Mouse (Mus musculus) liver, embryonic 15.5 days (tissue): ENCODE data around the gene Armh3. TPM values are rescaled to one million over a fixed set of nuclear protein-coding genes. Genes with fewer than 3 reads are reported as not detected.

Experiments used
- ATAC-seq: fragments of 200-750 bp; cut with Nextera tagmentation; 2 replicates; pipeline ENCODE4 v1.8.0; 2017; ENCODE audit warnings: moderate number of reproducible peaks, mild to moderate bottlenecking, moderate library complexity; ENCODE audit not compliant: insufficient read depth
- H3K27ac ChIP-seq: fragments of 300-500 bp; sonication (generic); replicated peaks from 2 replicates; pipeline ENCODE4 v1.5.1; 2015; ENCODE audit warnings: mild to moderate bottlenecking, inconsistent platforms
- H3K27me3 ChIP-seq: fragments of 300-500 bp; sonication (generic); 2 replicates; pipeline ENCODE4 v1.6.1; 2015; ENCODE audit warnings: mild to moderate bottlenecking, inconsistent platforms
- H3K36me3 ChIP-seq: fragments of 300-500 bp; sonication (generic); replicated peaks from 2 replicates; pipeline ENCODE4 v1.6.1; 2015; ENCODE audit warnings: moderate library complexity, mild to moderate bottlenecking, inconsistent platforms
- H3K4me1 ChIP-seq: fragments of 300-500 bp; sonication (generic); replicated peaks from 2 replicates; pipeline ENCODE4 v1.6.1; 2015; ENCODE audit warnings: inconsistent platforms
- H3K4me2 ChIP-seq: fragments of 300-500 bp; sonication (generic); 2 replicates; pipeline ENCODE4 v1.6.1; 2015; ENCODE audit warnings: moderate library complexity, mild to moderate bottlenecking, inconsistent platforms
- H3K4me3 ChIP-seq: fragments of 300-500 bp; sonication (generic); replicated peaks from 2 replicates; pipeline ENCODE4 v1.5.1; 2015; ENCODE audit warnings: mild to moderate bottlenecking, inconsistent platforms
- H3K9ac ChIP-seq: fragments of 300-500 bp; sonication (generic); 2 replicates; pipeline ENCODE4 v1.6.1; 2015; ENCODE audit warnings: moderate library complexity, mild to moderate bottlenecking, inconsistent platforms
- H3K9me3 ChIP-seq: fragments of 300-500 bp; sonication (generic); replicated peaks from 2 replicates; pipeline ENCODE4 v1.6.1; 2016; ENCODE audit warnings: inconsistent platforms
- WGBS: fragments of 180-500 bp; shearing (Covaris S2); methylation state at CpG from one replicate; pipeline ENCODE4 v1.1.7; 2015; ENCODE audit warnings: mixed read lengths; ENCODE audit not compliant: insufficient replicate concordance; 5-methylcytosine and 5-hydroxymethylcytosine counted together
- polyA plus RNA-seq: library from polyadenylated mRNA; unstranded; fragments of >200 nt; fragmentation: Nextera tagmentation; extraction: Ambion mirVana; gene quantifications from 2 replicates; pipeline ENCODE4 v1.2.1, GENCODE M21; 2015

Armh3 gene
- polyA plus RNA-seq, 1 experiment from 2014 or later = 4.1 TPM

- 74% methylated on average over 6 of the region's 6 CpGs for WGBS
- H3K9me3 ChIP-seq = no peaks in the 10 kb centered on the region
- H3K4me2 ChIP-seq = no peak overlapping the region
- ATAC-seq = no peak
- H3K27me3 ChIP-seq = no peaks in the 10 kb centered on the region
- H3K9ac ChIP-seq = no peak overlapping the region
- H3K4me1 ChIP-seq = no peaks in the 10 kb centered on the region
- no peak overlapping the region for H3K27ac ChIP-seq
- H3K36me3 ChIP-seq = no peaks in the 10 kb centered on the region
- H3K4me3 ChIP-seq = no peak overlapping the region
Measured at GRCm38 (mm10) chr19:45907416-45907815, 90.9 kb downstream of the Armh3 start.

DNA sequence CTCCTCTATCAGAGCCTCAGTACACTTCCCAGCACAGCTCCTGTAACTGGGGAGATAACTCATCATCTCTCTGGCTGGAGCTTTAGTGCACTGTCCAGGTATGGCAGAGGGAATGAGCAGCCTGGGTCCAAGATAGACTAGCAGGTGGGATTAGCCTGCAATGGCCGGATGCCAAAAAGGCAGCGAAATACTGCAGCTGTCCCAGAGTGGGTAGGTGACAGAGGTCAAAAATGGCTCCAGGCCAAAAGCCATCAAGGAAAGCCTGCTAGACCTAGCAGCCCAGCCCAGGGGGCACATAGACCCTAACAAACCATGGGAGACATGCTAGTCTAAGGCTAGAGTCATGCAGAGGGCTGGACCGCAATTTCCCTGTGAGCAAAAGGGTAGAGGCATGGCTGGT, 94.4 kb downstream of the Armh3 start:
- no peak overlapping the region for H3K4me2 ChIP-seq
- no peaks in the 10 kb centered on the region for H3K36me3 ChIP-seq
- H3K27me3 ChIP-seq = no peaks in the 10 kb centered on the region
- ATAC-seq = no peak
- no peak overlapping the region for H3K4me3 ChIP-seq
- no peaks in the 10 kb centered on the region for H3K9me3 ChIP-seq
- H3K9ac ChIP-seq = no peak overlapping the region
- H3K27ac ChIP-seq = no peak overlapping the region
- 77% methylated on average over 3 of the region's 3 CpGs for WGBS
- H3K4me1 ChIP-seq = no peaks in the 10 kb centered on the region

GRCm38 (mm10) chr19:45902390-45903035, 95.8 kb downstream of the Armh3 start:
- Histone ChIP-seq H3K9ac (no peak overlapping the region), H3K4me2 (no peak overlapping the region)

DNA sequence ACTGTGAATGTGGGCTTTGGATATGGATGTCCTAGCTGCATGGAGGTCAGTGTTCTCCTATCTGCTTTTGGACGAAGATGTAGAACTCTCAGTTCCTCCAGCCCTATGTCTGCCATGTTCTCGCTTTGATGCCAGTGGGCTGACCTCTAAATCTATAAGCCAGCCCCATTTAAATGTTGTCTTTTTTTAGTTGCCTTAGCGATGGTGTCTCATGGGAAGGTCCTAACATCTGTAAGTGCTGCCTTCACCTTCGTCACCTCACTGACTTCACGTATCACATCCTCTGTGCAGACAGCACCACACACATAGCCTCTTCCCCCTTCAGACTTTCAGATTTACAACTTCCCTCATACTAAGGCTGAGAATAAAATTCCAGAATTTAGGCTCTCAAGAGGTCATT, 97.5 kb downstream of the Armh3 start:
- no peak overlapping the region for H3K4me3 ChIP-seq
- H3K27ac ChIP-seq = no peak overlapping the region
- no peaks in the 10 kb centered on the region for H3K27me3 ChIP-seq

More at GRCm38 (mm10) chr19:45902390-45903035, 95.8 kb downstream of the Armh3 start:
- no peaks in the 10 kb centered on the region for H3K9me3 ChIP-seq
- ATAC-seq = no peak
- H3K27ac ChIP-seq = no peak overlapping the region
- no peaks in the 10 kb centered on the region for H3K27me3 ChIP-seq
- H3K36me3 ChIP-seq = no peaks in the 10 kb centered on the region
- H3K4me3 ChIP-seq = no peak overlapping the region
- WGBS = 68% methylated on average over 8 of the region's 8 CpGs
- no peaks in the 10 kb centered on the region for H3K4me1 ChIP-seq

GRCm38 (mm10) chr19:45895726-45896125, 102.6 kb downstream of the Armh3 start:
- Histone ChIP-seq H3K27me3 (no peaks in the 10 kb centered on the region), H3K9ac (no peak overlapping the region), H3K27ac (no peak overlapping the region), H3K4me3 (no peak overlapping the region), H3K4me2 (no peak overlapping the region), H3K36me3 (no peaks in the 10 kb centered on the region), H3K9me3 (no peaks in the 10 kb centered on the region), H3K4me1 (no peaks in the 10 kb centered on the region)
- WGBS = 80% methylated on average over 1 of the region's 1 CpGs
- ATAC-seq = no peak

More for the DNA sequence above, 97.5 kb downstream of the Armh3 start:
- H3K4me2 ChIP-seq = no peak overlapping the region
- H3K36me3 ChIP-seq = no peaks in the 10 kb centered on the region
- H3K9ac ChIP-seq = no peak overlapping the region
- H3K4me1 ChIP-seq = no peaks in the 10 kb centered on the region
- WGBS = 73% methylated on average over 5 of the region's 5 CpGs
- no peaks in the 10 kb centered on the region for H3K9me3 ChIP-seq
- no peak for ATAC-seq

- H3K9me3 ChIP-seq = no peaks in the 10 kb centered on the region
- H3K4me3 ChIP-seq = no peak overlapping the region
- no peaks in the 10 kb centered on the region for H3K4me1 ChIP-seq
- H3K27me3 ChIP-seq = no peaks in the 10 kb centered on the region
- H3K9ac ChIP-seq = no peak overlapping the region
- no peak overlapping the region for H3K27ac ChIP-seq
- H3K36me3 ChIP-seq = no peaks in the 10 kb centered on the region
- WGBS = 43% methylated on average over 3 of the region's 3 CpGs
- ATAC-seq = no peak
- H3K4me2 ChIP-seq = no peak overlapping the region
Measured at GRCm38 (mm10) chr19:45882056-45882455, 116.2 kb downstream of the Armh3 start.

GRCm38 (mm10) chr19:45873320-45873719, 125.0 kb downstream of the Armh3 start:
- Histone ChIP-seq H3K4me3 (no peak overlapping the region), H3K27me3 (no peaks in the 10 kb centered on the region), H3K27ac (no peak overlapping the region), H3K9me3 (no peaks in the 10 kb centered on the region), H3K4me2 (no peak overlapping the region), H3K4me1 (no peaks in the 10 kb centered on the region), H3K36me3 (no peaks in the 10 kb centered on the region), H3K9ac (no peak overlapping the region)
- WGBS = 14% methylated on average over 1 of the region's 1 CpGs
- no peak for ATAC-seq

DNA sequence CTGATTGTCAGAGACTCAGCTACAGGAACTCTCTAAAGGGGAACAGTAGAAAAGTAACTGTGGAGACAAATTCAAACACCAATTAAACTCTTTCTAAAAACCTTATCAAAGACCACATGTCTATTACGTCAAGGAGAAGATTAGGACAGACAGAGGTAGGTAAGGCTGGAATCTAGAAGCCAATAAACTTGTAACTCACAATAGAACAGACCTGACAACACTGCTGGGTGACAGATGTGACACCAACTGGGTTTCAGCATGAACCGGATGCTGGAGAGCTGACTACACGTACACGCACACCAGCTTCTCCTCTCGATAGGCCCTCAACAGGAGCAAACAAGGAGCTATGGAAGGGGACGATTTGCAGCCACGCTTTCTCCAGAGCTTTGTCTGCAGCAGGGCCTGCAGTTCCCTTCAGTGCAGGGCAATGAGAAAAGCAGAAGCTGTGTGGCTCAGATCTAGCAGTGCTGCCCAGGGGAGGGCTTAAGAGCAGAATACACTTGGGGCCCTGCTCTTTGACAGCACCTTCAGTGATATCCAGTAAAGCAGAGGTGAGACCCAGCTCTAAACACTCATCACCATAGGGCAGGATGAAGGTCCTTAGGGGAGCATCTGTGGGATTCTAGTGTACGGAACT, 142.9 kb downstream of the Armh3 start:
- Histone ChIP-seq H3K4me1 (no peaks in the 10 kb centered on the region), H3K9me3 (no peaks in the 10 kb centered on the region), H3K27ac (no peak overlapping the region), H3K9ac (no peak overlapping the region), H3K36me3 (no peaks in the 10 kb centered on the region), H3K4me2 (no peak overlapping the region), H3K4me3 (no peak overlapping the region), H3K27me3 (no peaks in the 10 kb centered on the region)
- 45% methylated on average over 8 of the region's 8 CpGs for WGBS
- no peak for ATAC-seq

DNA sequence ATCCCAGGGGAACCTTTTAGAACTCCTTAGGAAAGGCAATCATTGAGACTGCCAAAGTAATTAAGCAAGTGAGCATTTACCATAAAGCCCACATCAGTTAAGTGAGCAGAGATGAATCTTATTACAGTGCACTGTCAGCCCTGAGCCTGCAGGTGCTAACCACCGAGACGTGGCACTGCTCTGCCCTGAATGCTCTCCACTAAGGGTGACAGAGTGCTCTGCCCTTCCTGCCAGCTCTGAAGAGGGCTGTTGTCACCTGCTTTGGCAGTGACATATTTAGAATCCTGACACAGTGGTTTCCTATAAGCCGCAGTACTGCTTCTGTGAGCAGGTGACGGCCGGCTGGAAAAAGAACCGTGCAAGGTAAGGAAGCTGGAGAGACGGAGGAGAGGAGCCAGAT, 143.8 kb downstream of the Armh3 start:
- no peaks in the 10 kb centered on the region for H3K9me3 ChIP-seq
- no peaks in the 10 kb centered on the region for H3K36me3 ChIP-seq
- no peaks in the 10 kb centered on the region for H3K4me1 ChIP-seq
- no peak overlapping the region for H3K27ac ChIP-seq
- no peak for ATAC-seq
- H3K4me3 ChIP-seq = no peak overlapping the region
- no peak overlapping the region for H3K4me2 ChIP-seq
- H3K9ac ChIP-seq = no peak overlapping the region
- no peaks in the 10 kb centered on the region for H3K27me3 ChIP-seq
- WGBS = 78% methylated on average over 7 of the region's 7 CpGs

DNA sequence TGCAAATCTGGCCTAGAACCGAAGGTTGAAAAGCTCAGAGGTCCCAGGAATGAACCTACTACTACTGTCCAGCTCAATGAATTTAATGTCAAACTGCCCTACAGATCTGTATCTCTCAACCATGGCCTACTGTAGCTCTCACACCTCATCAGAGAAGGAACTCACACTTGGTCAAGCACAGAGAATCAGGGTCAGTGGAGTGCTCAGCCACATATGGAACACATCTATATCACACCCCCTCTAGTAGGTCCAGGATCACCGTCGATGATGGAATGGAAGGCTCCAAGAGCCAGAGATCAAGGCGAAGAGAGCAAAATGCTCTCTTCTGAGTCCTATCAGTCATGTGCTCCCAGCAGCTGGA, 150.6 kb downstream of the Armh3 start:
- no peak overlapping the region for H3K4me3 ChIP-seq
- ATAC-seq = no peak

DNA sequence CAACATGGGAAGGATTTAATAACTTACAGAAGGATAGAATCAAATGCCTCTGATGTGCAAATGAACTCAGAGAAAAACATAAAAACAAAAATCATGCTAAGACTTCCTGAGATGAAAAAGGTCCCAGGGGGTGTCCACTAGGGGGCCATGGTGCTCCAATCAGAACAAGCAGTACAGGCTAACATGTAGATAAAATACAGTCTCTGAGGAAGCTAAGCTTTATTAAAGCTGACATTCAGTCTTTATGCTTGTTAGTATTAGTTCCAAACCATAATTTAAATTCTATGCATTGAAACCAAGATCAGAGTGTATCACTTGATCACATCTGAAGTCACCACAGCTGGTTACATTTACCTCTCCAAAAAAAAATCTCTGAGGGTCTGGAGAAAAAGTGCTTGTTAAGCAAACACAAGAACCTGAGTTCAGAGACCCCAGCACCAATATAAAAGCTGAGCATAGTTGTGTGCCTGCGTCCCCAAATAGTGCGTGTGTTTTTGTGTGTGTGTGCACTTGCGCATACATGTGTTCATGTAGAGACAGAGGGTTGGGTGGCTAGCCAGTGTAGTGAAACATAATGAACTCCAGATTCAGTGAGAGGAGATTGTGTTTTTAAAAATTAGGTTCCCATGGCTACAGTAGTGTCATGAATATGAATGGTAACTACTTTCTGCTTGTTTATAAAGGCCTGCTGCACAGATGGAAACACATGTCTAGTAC, 151.1 kb downstream of the Armh3 start:
- Histone ChIP-seq H3K4me2 (no peak overlapping the region), H3K36me3 (no peaks in the 10 kb centered on the region), H3K9me3 (no peaks in the 10 kb centered on the region), H3K4me1 (peaks cover 12% of the 10 kb centered on the region; the same call in 1 of the 2 replicates), H3K27ac (no peak overlapping the region), H3K27me3 (no peaks in the 10 kb centered on the region), H3K4me3 (no peak overlapping the region), H3K9ac (no peak overlapping the region)
- no peak for ATAC-seq
- WGBS = 86% methylated on average over 3 of the region's 3 CpGs

More for the DNA sequence above, 150.6 kb downstream of the Armh3 start:
- Histone ChIP-seq H3K4me1 (peaks cover 12% of the 10 kb centered on the region; the same call in 1 of the 2 replicates), H3K27me3 (no peaks in the 10 kb centered on the region), H3K27ac (no peak overlapping the region), H3K9me3 (no peaks in the 10 kb centered on the region), H3K36me3 (no peaks in the 10 kb centered on the region), H3K4me2 (no peak overlapping the region), H3K9ac (no peak overlapping the region)
- WGBS = 77% methylated on average over 4 of the region's 4 CpGs
